In genomic region chr7:6759698-6760097, GRCm38 (mm10) we compare ENCODE assay signal across 14 mouse cellular contexts. TPM values are rescaled to one million over a fixed set of nuclear protein-coding genes. Genes with fewer than 3 reads are reported as not detected.
"Had no signal": no experiment of that assay in that cellular context is flagged by ENCODE, and none has a peak within 500 bp of the region (broad histone marks: within the 10 kb centered on the region; RNA-seq: fewer than 3 reads in every experiment).

No protein-coding gene starts in this region.

- H3K4me1 ChIP-seq: liver, embryonic 15.5 days had no signal

- H3K4me3 ChIP-seq: liver, embryonic 15.5 days; midbrain, embryonic 10.5 days had no signal

- H3K27me3 ChIP-seq: liver, embryonic 15.5 days had no signal

- DNase-seq: kidney, adult 11 months; left cerebral cortex, postnatal 4 days; lung, embryonic 14.5 days; lung, postnatal 10 days; lung, postnatal 4 days; midbrain, embryonic 14.5 days; thymus, postnatal 4 days had no signal

- H3K27ac ChIP-seq: kidney, postnatal 0 days; liver, embryonic 15.5 days; midbrain, embryonic 10.5 days; stomach, postnatal 0 days had no signal

- H3K9me3 ChIP-seq: liver, embryonic 15.5 days; midbrain, embryonic 10.5 days had no signal

- H3K36me3 ChIP-seq: liver, embryonic 15.5 days; midbrain, embryonic 10.5 days had no signal

- H3K4me2 ChIP-seq: liver, embryonic 11.5 days; liver, embryonic 15.5 days; lung, embryonic 14.5 days had no signal

- H3K9ac ChIP-seq: liver, embryonic 15.5 days; lung, embryonic 14.5 days had no signal

RNA-seq across cellular contexts. Expression of gene Usp29, which starts 29.3 kb away (rescaled TPM):
- total RNA-seq: megakaryocyte, adult 5-6 weeks; neutrophil, adult 5-6 weeks had no signal

RNA-seq across cellular contexts. Expression of gene Peg3, which starts 29.5 kb away (rescaled TPM):
- total RNA-seq: neutrophil, adult 5-6 weeks had no signal
